Mouse (Mus musculus): ENCODE results near the gene Begain.

Begain gene

GRCm38 (mm10) chr12:108994436-108995031 is 73.5 kb downstream of the Begain start:
- ChIA-PET CTCF (interaction anchor here in 2 of 4 experiments (0.5 to 1.3 kb wide), 2 partner anchors 9 to 1429 kb away, joined by 6 to 7 read pairs; no protein-coding TSS in a partner anchor), POLR2A (interaction anchor here (0.6 to 1.8 kb wide), 6 partner anchors 9 to 504 kb away, joined by 3 to 6 read pairs (median 4); no protein-coding TSS in a partner anchor)

DNA sequence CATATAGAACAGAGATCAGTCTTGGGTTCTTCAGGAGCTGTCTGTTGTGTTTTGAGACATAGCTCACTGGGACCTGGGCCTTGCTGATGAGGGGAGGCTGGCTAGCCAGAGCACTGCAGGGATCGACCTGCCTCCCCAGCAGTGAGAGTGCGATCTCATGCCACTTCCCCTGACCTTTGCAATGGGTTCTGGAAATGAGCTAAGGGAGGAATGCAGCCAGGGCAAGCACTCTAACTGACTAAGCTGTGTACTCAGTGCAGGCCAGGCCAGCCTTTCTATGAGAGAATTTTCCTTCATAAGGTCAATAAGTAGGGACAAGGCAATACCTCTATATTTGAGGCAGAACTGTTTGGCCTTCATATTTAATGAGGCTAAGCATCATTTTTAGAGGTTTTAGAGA is 75.0 kb downstream of the Begain start:
- ChIA-PET CTCF (interaction anchor here in 2 of 4 experiments (0.6 kb wide), 2 partner anchors 126 to 1151 kb away, joined by 3 read pairs; no protein-coding TSS in a partner anchor), POLR2A (no interaction called here)

GRCm38 (mm10) chr12:108990425-108990824 is 77.6 kb downstream of the Begain start:
- CTCF ChIA-PET, result interaction anchor here in 1 of 4 experiments (0.6 kb wide), 1 partner anchor 403 kb away, joined by 3 read pairs; no protein-coding TSS in a partner anchor

GRCm38 (mm10) chr12:108987448-108987847 is 80.6 kb downstream of the Begain start:
- CTCF ChIA-PET, result interaction anchor here in 2 of 4 experiments (0.6 to 0.9 kb wide), 4 partner anchors 34 to 203 kb away, joined by 3 to 8 read pairs (median 3); no protein-coding TSS in a partner anchor
- POLR2A ChIA-PET, result interaction anchor here in 1 of 4 experiments (0.6 to 1.3 kb wide), 2 partner anchors 51 to 216 kb away, joined by 3 to 4 read pairs; no protein-coding TSS in a partner anchor

More at GRCm38 (mm10) chr12:108990425-108990824, 77.6 kb downstream of the Begain start:
- POLR2A ChIA-PET, result no interaction called here

DNA sequence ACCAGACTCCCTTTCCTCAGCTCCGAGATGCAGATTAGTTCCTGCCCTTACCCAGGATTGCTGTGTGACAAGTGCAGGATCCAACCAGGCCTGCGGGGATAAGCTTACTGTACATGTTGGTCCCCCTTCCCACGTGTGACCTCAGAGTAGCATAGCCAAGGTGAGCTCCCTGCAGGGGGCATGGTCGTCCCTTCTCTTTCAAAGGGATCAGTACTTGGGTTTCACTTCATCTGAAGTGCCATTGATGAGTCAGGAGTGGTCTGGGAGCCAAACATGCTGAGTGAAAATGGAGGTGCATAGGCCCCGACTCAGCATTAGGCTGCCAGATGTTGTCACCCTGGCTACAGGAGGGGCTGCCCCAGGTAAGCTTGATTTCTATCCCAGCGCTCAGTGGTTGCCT is 83.0 kb downstream of the Begain start:
- CTCF ChIA-PET, result interaction anchor here in 3 of 4 experiments (0.5 to 2.3 kb wide), 6 partner anchors 9 to 44 kb away, joined by 3 to 10 read pairs (median 4); no protein-coding TSS in a partner anchor
- POLR2A ChIA-PET, result interaction anchor here in 3 of 4 experiments (0.6 to 2.7 kb wide), 21 partner anchors 10 to 471 kb away, joined by 3 to 11 read pairs (median 3); no protein-coding TSS in a partner anchor

DNA sequence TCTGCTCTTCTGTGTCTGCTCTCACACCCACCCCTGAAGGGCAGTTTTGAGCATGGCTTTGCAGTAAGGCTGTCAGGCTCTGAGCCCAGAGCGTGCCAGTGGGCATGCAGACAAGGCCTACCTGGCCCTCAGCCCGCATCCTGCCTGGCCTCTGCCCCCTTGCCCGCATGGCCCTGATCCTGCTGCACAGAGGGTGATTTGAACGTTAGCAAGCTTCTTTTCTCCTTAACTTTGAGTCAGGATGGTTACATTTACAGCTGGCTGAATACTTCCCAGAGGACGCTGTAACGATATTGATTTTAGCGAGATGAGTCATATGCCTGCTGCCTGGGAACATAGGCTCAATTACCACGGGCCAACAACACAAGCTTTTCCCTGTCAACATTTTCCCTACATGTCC is 83.5 kb downstream of the Begain start:
- ChIA-PET POLR2A (interaction anchor here in 2 of 4 experiments (0.6 to 2.7 kb wide), 14 partner anchors 10 to 66 kb away, joined by 3 to 11 read pairs (median 4); no protein-coding TSS in a partner anchor), CTCF (interaction anchor here in 2 of 4 experiments (0.5 to 2.3 kb wide), 5 partner anchors 8 to 44 kb away, joined by 3 to 10 read pairs (median 4); no protein-coding TSS in a partner anchor)

GRCm38 (mm10) chr12:108983496-108983895 is 84.5 kb downstream of the Begain start:
- CTCF ChIA-PET, result interaction anchor here in 1 of 4 experiments (0.5 kb wide), 1 partner anchor 287 kb away, joined by 3 read pairs; no protein-coding TSS in a partner anchor
- POLR2A ChIA-PET, result interaction anchor here in 3 of 4 experiments (0.7 to 2.7 kb wide), 5 partner anchors 11 to 32 kb away, joined by 3 to 11 read pairs (median 3); no protein-coding TSS in a partner anchor

DNA sequence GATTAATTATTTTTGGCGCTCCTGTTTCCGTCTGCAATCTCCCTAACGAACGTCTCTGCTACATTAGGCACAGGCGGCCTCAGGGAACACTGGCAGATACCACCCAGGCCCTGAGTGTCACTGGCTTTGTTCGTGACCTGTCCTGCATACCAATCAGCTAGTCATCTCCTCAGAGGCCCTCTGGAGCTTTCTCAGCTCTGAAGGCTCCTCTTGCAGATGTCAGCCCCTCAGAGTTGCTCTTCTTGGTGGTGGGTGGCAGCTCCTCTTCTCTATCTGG is 85.4 kb downstream of the Begain start:
- CTCF ChIA-PET, result interaction anchor here in 1 of 4 experiments (0.9 kb wide), 1 partner anchor 9 kb away, joined by 3 read pairs; no protein-coding TSS in a partner anchor
- POLR2A ChIA-PET, result interaction anchor here in 3 of 4 experiments (0.9 to 6.8 kb wide), 5 partner anchors 9 to 22 kb away, joined by 3 to 60 read pairs (median 5); no protein-coding TSS in a partner anchor
